ENCODE assay signal across 13 mouse cellular contexts in the genomic region with DNA sequence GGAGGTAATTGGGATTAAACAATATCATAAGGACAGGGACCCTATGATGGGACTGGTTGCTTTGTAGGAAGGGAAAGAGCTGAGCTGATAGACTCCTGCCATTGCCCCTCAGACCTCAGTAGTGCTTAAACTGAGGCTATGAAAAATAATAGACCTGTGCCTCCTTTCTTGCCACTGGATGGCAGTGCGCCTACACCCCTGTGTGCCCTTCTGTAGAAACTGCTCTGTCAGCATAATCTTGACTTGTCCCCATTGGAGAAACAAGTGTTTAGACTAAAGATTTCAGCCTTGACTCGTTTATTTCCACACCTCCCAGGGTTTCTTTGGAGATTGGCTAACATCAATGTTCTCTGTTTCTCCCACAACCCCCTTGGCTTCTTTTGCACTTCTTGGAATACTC.
A peak's percentile ranks its signal among the peaks of the same experiment; 100 is the strongest.
DNase-seq lines count a peak whose midpoint lies in the region; ATAC-seq and TF ChIP-seq lines count a peak whose summit lies in the region.
"Had no signal": no experiment of that assay in that cellular context is flagged by ENCODE, and none has a peak within 500 bp of the region (broad histone marks: within the 10 kb centered on the region; RNA-seq: fewer than 3 reads in every experiment).

No protein-coding gene starts in this region.

- H3K27ac ChIP-seq in kidney, adult 2 months (ENCODE audit: insufficient read depth, low read depth, low read length): no peak overlapping the region
- no peak overlapping the region for H3K27ac ChIP-seq in kidney, embryonic 15.5 days
- H3K27ac ChIP-seq: embryonic facial prominence, embryonic 13.5 days; liver, embryonic 13.5 days; midbrain, embryonic 12.5 days had no signal

- 55% methylated on average over 2 of the region's 2 CpGs for WGBS in kidney, adult 2 months
- WGBS in kidney, embryonic 15.5 days: 57% methylated on average over 2 of the region's 2 CpGs

- peak; percentile 57 to 63 for DNase-seq in cerebellum, postnatal 10 days
- DNase-seq in cerebellum, adult 8-10 months: no peak
- peak; percentile 2 for DNase-seq in kidney, adult 2 months
- peak; percentile 22 for DNase-seq in retina, embryonic 14.5 days (ENCODE audit: low spot score)
- DNase-seq in retina, postnatal 1 day: no peak
- DNase-seq: layer of hippocampus, adult 9-11 months; liver, embryonic 13.5 days; thymus, adult 2 months had no signal

- H3K36me3 ChIP-seq in kidney, adult 2 months (ENCODE audit: control insufficient read depth, insufficient read depth, low read length): no peaks in the 10 kb centered on the region
- H3K36me3 ChIP-seq in kidney, embryonic 15.5 days: no peaks in the 10 kb centered on the region
- H3K36me3 ChIP-seq: embryonic facial prominence, embryonic 13.5 days; liver, embryonic 13.5 days; midbrain, embryonic 12.5 days had no signal

- peak; percentile 59 for TF ChIP-seq CTCF in kidney, adult 2 months (conservative IDR thresholded peaks at IDR 0.05; ENCODE audit: insufficient read depth, insufficient read length, low read depth, low read length)

- TF ChIP-seq POLR2A in kidney, adult 2 months (IDR thresholded peaks at IDR 0.05; ENCODE audit: low read depth, low read length): no peak

- H3K4me2 ChIP-seq in kidney, embryonic 15.5 days: no peak overlapping the region
- H3K4me2 ChIP-seq: embryonic facial prominence, embryonic 13.5 days; liver, embryonic 13.5 days; midbrain, embryonic 12.5 days had no signal

- no peak for ATAC-seq in kidney, embryonic 15.5 days (replicated peaks; ENCODE audit: low FRiP score)
- ATAC-seq in megakaryocyte progenitor cell, adult 5-6 weeks (replicated peaks; ENCODE audit: poor library complexity): peak; percentile 57
- no peak for ATAC-seq in frontal cortex, adult (ENCODE audit: low TSS enrichment)

- no peaks in the 10 kb centered on the region for H3K27me3 ChIP-seq in kidney, adult 2 months (replicated peaks; ENCODE audit: control insufficient read depth, insufficient read depth, low read length)
- no peaks in the 10 kb centered on the region for H3K27me3 ChIP-seq in kidney, embryonic 15.5 days
- H3K27me3 ChIP-seq: liver, embryonic 13.5 days; midbrain, embryonic 12.5 days had no signal

- no peak overlapping the region for H3K4me3 ChIP-seq in kidney, adult 2 months (ENCODE audit: insufficient read depth, low read depth, low read length)
- H3K4me3 ChIP-seq in kidney, embryonic 15.5 days (replicated peaks): no peak overlapping the region
- H3K4me3 ChIP-seq: embryonic facial prominence, embryonic 13.5 days; liver, embryonic 13.5 days; midbrain, embryonic 12.5 days had no signal

- H3K4me1 ChIP-seq in kidney, adult 2 months (ENCODE audit: control insufficient read depth, insufficient read depth, low read length): no peaks in the 10 kb centered on the region
- H3K4me1 ChIP-seq in kidney, embryonic 15.5 days: no peaks in the 10 kb centered on the region
- H3K4me1 ChIP-seq: embryonic facial prominence, embryonic 13.5 days; liver, embryonic 13.5 days; midbrain, embryonic 12.5 days had no signal

- H3K9me3 ChIP-seq in kidney, embryonic 15.5 days (replicated peaks): no peaks in the 10 kb centered on the region
- H3K9me3 ChIP-seq: embryonic facial prominence, embryonic 13.5 days; liver, embryonic 13.5 days; midbrain, embryonic 12.5 days had no signal

- no peak overlapping the region for H3K9ac ChIP-seq in kidney, embryonic 15.5 days
- H3K9ac ChIP-seq: embryonic facial prominence, embryonic 13.5 days; liver, embryonic 13.5 days; midbrain, embryonic 12.5 days had no signal

Comparison
In these comparisons a context has a peak if more than half of its experiments do, and no peak if none do; other contexts are left out.
1. DNase-seq: peak in cerebellum, postnatal 10 days (2 of 2), kidney, adult 2 months (single experiment) and retina, embryonic 14.5 days (single experiment); none in cerebellum, adult 8-10 months (single experiment) and retina, postnatal 1 day (single experiment).